Mouse (Mus musculus) left cerebral cortex, adult 8-10 months (tissue): ENCODE results near the gene Gm49333. TPM values are rescaled to one million over a fixed set of nuclear protein-coding genes. Genes with fewer than 3 reads are reported as not detected.

Experiments
- DNase-seq, 2 experiments: peaks; one replicate each; pipeline ENCODE4 v3.0.0; 2022; ENCODE audit warnings: low spot score in 2 of 2
- microRNA-seq, 2 experiments: library from miRNA; unstranded; fragments of <30 nt; microRNA quantifications; one replicate each; pipeline ENCODE4 v1.2.0; 2022
- total RNA-seq, 4 experiments: library from RNA; stranded (reverse); gene quantifications; 2 replicates each; pipeline ENCODE4 v1.2.4; 2022

Gene Gm49333
- total RNA-seq, 4 experiments from 2014 or later = 0.42 to 0.73 TPM; not detected in 2

- DNase-seq = peak in 1 of 2 experiments; percentile 80
Observed at GRCm38 (mm10) chr16:20677974-20678675, 66.7 kb downstream of the Gm49333 start.

GRCm38 (mm10) chr16:20690774-20691173, 79.4 kb downstream of the Gm49333 start:
- no peak for DNase-seq

- no peak for DNase-seq
Observed at GRCm38 (mm10) chr16:20691617-20692016, 80.2 kb downstream of the Gm49333 start.

- DNase-seq = no peak
Observed at GRCm38 (mm10) chr16:20692241-20692965, 81.0 kb downstream of the Gm49333 start.

GRCm38 (mm10) chr16:20693111-20693701, 81.8 kb downstream of the Gm49333 start, which contains the start of gene Fam131a:
Gene Fam131a, plus strand, starts transcription at chr16:20693241.
- DNase-seq = peak; percentile 83 to 94

- DNase-seq = peak in 1 of 2 experiments; percentile 90
Observed at GRCm38 (mm10) chr16:20694781-20695180, 83.4 kb downstream of the Gm49333 start.

Small RNA genes lying within 50 kb of the gene (microRNA-seq; reads per million reads assigned to microRNA genes)
- gene Mir1224 = 438 to 446 reads per million in 2 experiments

Other genes starting within 250 kb of the Gm49333 start
- gene Abcc5, start 185.2 kb upstream of the Gm49333 start, total RNA-seq = 100 to 1,000 TPM; 189 to 219 (median 203) TPM
- 10 to 100 TPM; 57.3 to 62.6 (median 59.3) TPM for gene Eif2b5, start 112.8 kb upstream of the Gm49333 start, total RNA-seq
- 10 to 100 TPM; 50.6 to 55.9 (median 54.9) TPM for gene Dvl3, start 94.6 kb upstream of the Gm49333 start, total RNA-seq
- gene Ap2m1, start 76.1 kb upstream of the Gm49333 start, total RNA-seq = 100 to 1,000 TPM; 794 to 854 (median 817) TPM
- gene Abcf3, start 63.0 kb upstream of the Gm49333 start, total RNA-seq = 100 to 1,000 TPM; 102 to 130 (median 119) TPM
- gene Vwa5b2, start 22.1 kb upstream of the Gm49333 start, total RNA-seq = 10 to 100 TPM; 51.3 to 65.5 (median 57.9) TPM
- 1 to 10 TPM; 1.1 to 2.3 (median 1.7) TPM for gene Eef1akmt4, start within 50 bp of the Gm49333 start, total RNA-seq
- 10 to 100 TPM in 3 of 4 experiments, 1 to 10 TPM in 1; 8.1 to 15.5 (median 12.3) TPM for gene Alg3, start 125 bp downstream of the Gm49333 start, total RNA-seq
- 100 to 1,000 TPM; 145 to 169 (median 150) TPM for gene Camk2n2, start 9.7 kb downstream of the Gm49333 start, total RNA-seq
- gene Ece2, start 18.2 kb downstream of the Gm49333 start, total RNA-seq = 10 to 100 TPM; 28.2 to 33.5 (median 30.5) TPM
- gene Psmd2, start 40.0 kb downstream of the Gm49333 start, total RNA-seq = 100 to 1,000 TPM; 222 to 245 (median 230) TPM
- 100 to 1,000 TPM; 253 to 267 (median 263) TPM for gene Eif4g1, start 56.7 kb downstream of the Gm49333 start, total RNA-seq
- 100 to 1,000 TPM; 271 to 291 (median 283) TPM for gene Fam131a, start 81.6 kb downstream of the Gm49333 start, total RNA-seq
- 10 to 100 TPM; 19.6 to 26.6 (median 21.2) TPM for gene Polr2h, start 106.1 kb downstream of the Gm49333 start, total RNA-seq
- gene Clcn2, start 106.1 kb downstream of the Gm49333 start, total RNA-seq = 10 to 100 TPM; 63.2 to 75.5 (median 71.9) TPM
- 10 to 100 TPM; 26.7 to 42.0 (median 32.0) TPM for gene Chrd, start 121.5 kb downstream of the Gm49333 start, total RNA-seq
- gene Thpo, start 122.9 kb downstream of the Gm49333 start, total RNA-seq = 1 to 10 TPM; 5.2 to 7.2 (median 5.8) TPM